Mouse (Mus musculus): ENCODE measurements around the gene Clcn5. TPM values are rescaled to one million over a fixed set of nuclear protein-coding genes. Genes with fewer than 3 reads are reported as not detected.

Gene Clcn5
- polyA plus RNA-seq (2015; fragmentation: Nextera tagmentation; extraction: Ambion mirVana), result 14.5 and 20.2 TPM in 2 replicates

DNA sequence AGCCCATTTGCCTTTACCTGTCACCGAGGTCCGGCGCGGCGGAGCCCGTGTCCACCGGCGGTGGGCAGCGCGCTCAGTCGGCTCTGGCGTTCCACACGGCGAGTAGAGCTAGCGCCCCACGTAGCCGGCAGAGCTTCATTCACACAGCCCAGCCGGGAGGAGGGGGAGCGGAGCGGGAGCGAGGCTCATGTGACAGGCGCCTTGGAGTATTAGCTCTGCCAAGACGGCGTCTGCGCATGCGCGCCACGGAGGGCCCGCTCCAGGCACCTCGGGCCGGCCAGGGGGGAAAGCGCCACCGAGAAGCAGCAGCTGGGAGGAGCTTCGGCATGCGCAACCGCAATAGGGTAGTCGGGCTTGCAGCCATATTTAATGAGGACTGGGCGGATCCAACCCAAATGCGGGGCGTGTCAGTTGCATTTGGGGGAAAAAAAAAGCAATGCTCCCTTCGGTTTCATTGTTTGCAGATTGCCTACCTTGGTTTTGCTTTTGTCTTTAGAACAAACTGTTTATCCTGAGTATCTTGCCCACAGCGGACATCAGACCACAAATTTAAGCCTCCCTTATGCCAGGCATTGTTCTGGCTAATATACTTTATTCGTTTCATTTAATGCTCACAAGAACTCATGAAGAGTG is at the start of gene Clcn5:
Gene Clcn5 (minus strand): TSS at position 270 of the 633 bp plus-strand sequence.
- peak within 1 kb of the TSS; percentile 47 for H3K4me2 ChIP-seq (ENCODE audit: low read depth, low read length)
- no peaks in the 10 kb centered on the region for H3K27me3 ChIP-seq (replicated peaks; ENCODE audit: control insufficient read depth, insufficient read depth, low read length)
- H3K4me3 ChIP-seq (ENCODE audit: low read length), result peak within 1 kb of the TSS; percentile 66
- H3K4me1 ChIP-seq (ENCODE audit: control insufficient read depth, insufficient read depth, low read length), result no peaks in the 10 kb centered on the region
- H3K9me3 ChIP-seq (ENCODE audit: control insufficient read depth, low read length), result no peaks in the 10 kb centered on the region
- no peaks in the 10 kb centered on the region for H3K36me3 ChIP-seq (ENCODE audit: control insufficient read depth, insufficient read depth, low read length)
- WGBS, result 18% methylated on average over 32 of the region's 43 CpGs
- peak within 1 kb of the TSS; percentile 92 for H3K27ac ChIP-seq (ENCODE audit: low read length)
- peak; percentile 99 for ATAC-seq
- peak within 1 kb of the TSS; percentile 79 for H3K9ac ChIP-seq (ENCODE audit: low read depth, low read length)

GRCm38 (mm10) chrX:7325455-7325854 is 6.3 kb upstream of the Clcn5 start:
- WGBS, result 39% methylated on average over 2 of the region's 2 CpGs

DNA sequence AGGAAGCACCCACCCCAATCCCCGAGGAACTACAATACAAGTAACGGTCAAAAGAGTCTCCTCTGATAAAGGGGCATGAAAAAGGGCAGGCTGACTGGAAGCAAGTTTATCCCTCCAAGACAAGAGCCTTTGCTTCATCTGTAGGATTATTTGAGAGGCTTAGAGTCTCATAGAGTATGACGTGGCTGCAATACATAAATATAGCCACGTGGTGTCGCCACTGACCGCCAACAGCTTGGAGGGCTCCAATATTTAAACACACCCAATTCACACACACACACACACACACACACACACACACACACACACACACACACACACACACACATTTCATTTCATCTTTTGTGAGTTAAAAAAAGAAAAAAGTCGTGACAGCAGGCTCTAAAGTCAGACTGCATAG is 3.1 kb upstream of the Clcn5 start:
- H3K27ac ChIP-seq (ENCODE audit: low read length), result no peak overlapping the region
- no peaks in the 10 kb centered on the region for H3K9me3 ChIP-seq (ENCODE audit: control insufficient read depth, low read length)
- no peak overlapping the region for H3K4me2 ChIP-seq (ENCODE audit: low read depth, low read length)
- H3K4me1 ChIP-seq (ENCODE audit: control insufficient read depth, insufficient read depth, low read length), result no peaks in the 10 kb centered on the region
- no peaks in the 10 kb centered on the region for H3K36me3 ChIP-seq (ENCODE audit: control insufficient read depth, insufficient read depth, low read length)
- WGBS, result 14% methylated on average over 7 of the region's 7 CpGs
- no peak for ATAC-seq
- H3K9ac ChIP-seq (ENCODE audit: low read depth, low read length), result no peak overlapping the region
- H3K27me3 ChIP-seq (replicated peaks; ENCODE audit: control insufficient read depth, insufficient read depth, low read length), result no peaks in the 10 kb centered on the region
- no peak overlapping the region for H3K4me3 ChIP-seq (ENCODE audit: low read length)

More at GRCm38 (mm10) chrX:7325455-7325854, 6.3 kb upstream of the Clcn5 start:
- Histone ChIP-seq H3K27me3 (replicated peaks; ENCODE audit: control insufficient read depth, insufficient read depth, low read length) (no peaks in the 10 kb centered on the region), H3K9me3 (ENCODE audit: control insufficient read depth, low read length) (no peaks in the 10 kb centered on the region), H3K9ac (ENCODE audit: low read depth, low read length) (no peak overlapping the region), H3K27ac (ENCODE audit: low read length) (no peak overlapping the region), H3K4me2 (ENCODE audit: low read depth, low read length) (no peak overlapping the region), H3K4me1 (ENCODE audit: control insufficient read depth, insufficient read depth, low read length) (no peaks in the 10 kb centered on the region), H3K36me3 (ENCODE audit: control insufficient read depth, insufficient read depth, low read length) (no peaks in the 10 kb centered on the region), H3K4me3 (ENCODE audit: low read length) (no peak overlapping the region)
- no peak for ATAC-seq

GRCm38 (mm10) chrX:7320571-7320970 is 1.4 kb upstream of the Clcn5 start:
- Histone ChIP-seq H3K4me3 (ENCODE audit: low read length) (no peak overlapping the region), H3K9me3 (ENCODE audit: control insufficient read depth, low read length) (no peaks in the 10 kb centered on the region), H3K9ac (ENCODE audit: low read depth, low read length) (no peak overlapping the region), H3K27me3 (replicated peaks; ENCODE audit: control insufficient read depth, insufficient read depth, low read length) (no peaks in the 10 kb centered on the region), H3K4me2 (ENCODE audit: low read depth, low read length) (no peak overlapping the region), H3K36me3 (ENCODE audit: control insufficient read depth, insufficient read depth, low read length) (no peaks in the 10 kb centered on the region), H3K27ac (ENCODE audit: low read length) (no peak overlapping the region), H3K4me1 (ENCODE audit: control insufficient read depth, insufficient read depth, low read length) (no peaks in the 10 kb centered on the region)
- ATAC-seq, result no peak
- 59% methylated on average over 2 of the region's 2 CpGs for WGBS

DNA sequence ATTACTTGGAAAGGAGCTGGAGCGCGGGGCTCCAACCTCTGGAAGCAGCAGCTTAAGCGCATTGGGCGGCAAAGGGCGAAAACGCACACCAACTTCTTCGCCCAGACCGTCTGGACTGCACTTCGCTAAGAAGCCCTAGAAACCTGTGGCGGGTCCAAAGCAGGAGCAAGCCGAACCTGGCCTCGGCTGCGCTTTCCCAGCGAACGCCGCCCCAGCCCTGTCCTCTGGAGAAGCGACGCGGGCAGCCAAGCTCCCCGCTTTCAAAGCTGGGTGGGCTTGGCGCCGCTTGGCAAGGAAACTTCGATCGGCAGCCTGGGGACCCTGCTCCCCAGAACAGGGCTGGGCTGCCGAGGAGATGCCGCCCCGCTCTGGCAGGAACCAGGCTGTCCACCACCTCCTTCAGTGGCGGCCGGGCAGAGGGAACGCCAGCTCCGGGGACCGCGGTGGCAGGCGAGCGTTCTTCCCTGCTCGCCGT is 570 bp downstream of the Clcn5 start:
- no peaks in the 10 kb centered on the region for H3K4me1 ChIP-seq (ENCODE audit: control insufficient read depth, insufficient read depth, low read length)
- no peaks in the 10 kb centered on the region for H3K36me3 ChIP-seq (ENCODE audit: control insufficient read depth, insufficient read depth, low read length)
- peak overlapping the region; percentile 92 for H3K27ac ChIP-seq (ENCODE audit: low read length)
- H3K9me3 ChIP-seq (ENCODE audit: control insufficient read depth, low read length), result no peaks in the 10 kb centered on the region
- 14% methylated on average over 35 of the region's 37 CpGs for WGBS
- peak overlapping the region; percentile 66 for H3K4me3 ChIP-seq (ENCODE audit: low read length)
- H3K4me2 ChIP-seq (ENCODE audit: low read depth, low read length), result peak overlapping the region; percentile 47
- H3K9ac ChIP-seq (ENCODE audit: low read depth, low read length), result peak overlapping the region; percentile 79
- ATAC-seq, result peak; percentile 80
- H3K27me3 ChIP-seq (replicated peaks; ENCODE audit: control insufficient read depth, insufficient read depth, low read length), result no peaks in the 10 kb centered on the region

GRCm38 (mm10) chrX:7315115-7315514 is 4.0 kb downstream of the Clcn5 start:
- H3K4me2 ChIP-seq (ENCODE audit: low read depth, low read length), result no peak overlapping the region
- H3K36me3 ChIP-seq (ENCODE audit: control insufficient read depth, insufficient read depth, low read length), result no peaks in the 10 kb centered on the region
- ATAC-seq, result no peak
- H3K4me3 ChIP-seq (ENCODE audit: low read length), result no peak overlapping the region
- H3K27me3 ChIP-seq (replicated peaks; ENCODE audit: control insufficient read depth, insufficient read depth, low read length), result no peaks in the 10 kb centered on the region
- no peak overlapping the region for H3K9ac ChIP-seq (ENCODE audit: low read depth, low read length)
- H3K9me3 ChIP-seq (ENCODE audit: control insufficient read depth, low read length), result no peaks in the 10 kb centered on the region
- 48% methylated on average over 10 of the region's 10 CpGs for WGBS
- no peaks in the 10 kb centered on the region for H3K4me1 ChIP-seq (ENCODE audit: control insufficient read depth, insufficient read depth, low read length)
- H3K27ac ChIP-seq (ENCODE audit: low read length), result no peak overlapping the region

DNA sequence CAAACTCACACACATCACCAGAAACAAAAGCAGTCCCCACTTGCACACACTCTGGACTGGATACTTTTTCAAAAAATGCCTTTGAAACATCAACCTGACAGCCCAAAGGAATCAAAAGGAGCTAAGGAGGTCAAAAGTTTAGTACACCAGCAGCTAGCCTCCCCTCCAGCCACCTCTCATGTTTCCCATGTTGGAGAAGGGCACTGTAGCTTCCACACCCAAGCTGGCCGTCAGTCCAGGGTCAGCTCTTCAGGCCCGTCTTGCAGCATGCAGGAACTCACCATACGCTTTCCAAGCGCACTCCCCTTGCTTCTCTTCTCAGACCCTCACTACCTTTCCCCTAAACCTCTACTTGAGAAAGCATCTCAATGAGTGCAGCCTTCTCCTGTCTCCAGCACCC is 4.5 kb downstream of the Clcn5 start:
- WGBS, result 68% methylated on average over 4 of the region's 4 CpGs
- Histone ChIP-seq H3K27me3 (replicated peaks; ENCODE audit: control insufficient read depth, insufficient read depth, low read length) (no peaks in the 10 kb centered on the region), H3K9ac (ENCODE audit: low read depth, low read length) (no peak overlapping the region), H3K4me3 (ENCODE audit: low read length) (no peak overlapping the region), H3K9me3 (ENCODE audit: control insufficient read depth, low read length) (no peaks in the 10 kb centered on the region), H3K4me2 (ENCODE audit: low read depth, low read length) (no peak overlapping the region), H3K27ac (ENCODE audit: low read length) (no peak overlapping the region), H3K36me3 (ENCODE audit: control insufficient read depth, insufficient read depth, low read length) (no peaks in the 10 kb centered on the region), H3K4me1 (ENCODE audit: control insufficient read depth, insufficient read depth, low read length) (no peaks in the 10 kb centered on the region)
- ATAC-seq, result no peak

- Histone ChIP-seq H3K9ac (ENCODE audit: low read depth, low read length) (no peak overlapping the region), H3K27me3 (replicated peaks; ENCODE audit: control insufficient read depth, insufficient read depth, low read length) (no peaks in the 10 kb centered on the region), H3K4me2 (ENCODE audit: low read depth, low read length) (no peak overlapping the region), H3K27ac (ENCODE audit: low read length) (no peak overlapping the region), H3K9me3 (ENCODE audit: control insufficient read depth, low read length) (no peaks in the 10 kb centered on the region), H3K4me1 (ENCODE audit: control insufficient read depth, insufficient read depth, low read length) (no peaks in the 10 kb centered on the region), H3K36me3 (ENCODE audit: control insufficient read depth, insufficient read depth, low read length) (no peaks in the 10 kb centered on the region), H3K4me3 (ENCODE audit: low read length) (no peak overlapping the region)
- 46% methylated on average over 2 of the region's 2 CpGs for WGBS
- no peak for ATAC-seq
Observed at GRCm38 (mm10) chrX:7308242-7308641, 10.9 kb downstream of the Clcn5 start.

DNA sequence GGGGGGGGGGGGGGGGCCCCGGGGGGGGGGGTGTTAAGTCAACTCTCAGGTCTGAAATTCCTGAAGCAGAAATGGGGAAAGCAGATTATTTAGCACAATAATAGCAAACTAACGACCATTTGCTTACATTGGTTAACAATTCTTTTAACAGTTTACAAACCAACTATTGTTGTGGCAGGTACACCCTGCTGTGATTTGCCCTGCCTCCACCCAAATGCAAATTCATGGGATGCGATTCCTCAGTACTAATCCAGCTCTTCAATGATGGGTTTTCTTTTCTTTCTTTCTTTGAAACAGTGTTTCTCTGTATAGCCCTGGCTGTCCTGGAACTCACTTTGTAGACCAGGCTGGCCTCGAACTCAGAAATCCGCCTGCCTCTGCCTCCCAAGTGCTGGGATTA is 12.3 kb downstream of the Clcn5 start:
- Histone ChIP-seq H3K4me1 (ENCODE audit: control insufficient read depth, insufficient read depth, low read length) (no peaks in the 10 kb centered on the region), H3K4me3 (ENCODE audit: low read length) (no peak overlapping the region), H3K27me3 (replicated peaks; ENCODE audit: control insufficient read depth, insufficient read depth, low read length) (no peaks in the 10 kb centered on the region), H3K9me3 (ENCODE audit: control insufficient read depth, low read length) (no peaks in the 10 kb centered on the region), H3K36me3 (ENCODE audit: control insufficient read depth, insufficient read depth, low read length) (no peaks in the 10 kb centered on the region), H3K4me2 (ENCODE audit: low read depth, low read length) (no peak overlapping the region), H3K27ac (ENCODE audit: low read length) (no peak overlapping the region), H3K9ac (ENCODE audit: low read depth, low read length) (no peak overlapping the region)
- WGBS, result 67% methylated on average over 4 of the region's 5 CpGs
- ATAC-seq, result no peak

- Histone ChIP-seq H3K4me3 (ENCODE audit: low read length) (no peak overlapping the region), H3K36me3 (ENCODE audit: control insufficient read depth, insufficient read depth, low read length) (no peaks in the 10 kb centered on the region), H3K27ac (ENCODE audit: low read length) (no peak overlapping the region), H3K9me3 (ENCODE audit: control insufficient read depth, low read length) (no peaks in the 10 kb centered on the region), H3K4me1 (ENCODE audit: control insufficient read depth, insufficient read depth, low read length) (no peaks in the 10 kb centered on the region), H3K4me2 (ENCODE audit: low read depth, low read length) (no peak overlapping the region), H3K9ac (ENCODE audit: low read depth, low read length) (no peak overlapping the region), H3K27me3 (replicated peaks; ENCODE audit: control insufficient read depth, insufficient read depth, low read length) (no peaks in the 10 kb centered on the region)
- WGBS, result 84% methylated on average over 2 of the region's 2 CpGs
- ATAC-seq, result no peak
Observed at GRCm38 (mm10) chrX:7292981-7293380, 26.2 kb downstream of the Clcn5 start.

Measured in intestine, embryonic 16.5 days (tissue).